Mouse (Mus musculus): Measurements from ENCODE around the gene Tssk6. TPM values are rescaled to one million over a fixed set of nuclear protein-coding genes. Genes with fewer than 3 reads are reported as not detected.
"Not testable (repeated sequence)": the region's sequence is repeated elsewhere in the genome, so short reads cannot be mapped to it uniquely, and the experiment has no call there.

The Tssk6 gene
- total RNA-seq, 2 experiments from 2014 or later, result 0.33 TPM; not detected in 1

GRCm38 (mm10) chr8:69919876-69920662 lies 18.1 kb downstream of the Tssk6 start:
- peak; percentile 58 for DNase-seq

GRCm38 (mm10) chr8:69921141-69921540 lies 19.2 kb downstream of the Tssk6 start:
- DNase-seq, result no peak

GRCm38 (mm10) chr8:69923986-69924385 lies 22.0 kb downstream of the Tssk6 start:
- DNase-seq, result no peak

- no peak for DNase-seq
Measured at GRCm38 (mm10) chr8:69926901-69927300, 24.9 kb downstream of the Tssk6 start.

GRCm38 (mm10) chr8:69933811-69934210 lies 31.8 kb downstream of the Tssk6 start:
- DNase-seq, result no peak

- DNase-seq, result no peak
Measured at GRCm38 (mm10) chr8:69934582-69934981, 32.6 kb downstream of the Tssk6 start.

GRCm38 (mm10) chr8:69935431-69935830 lies 33.4 kb downstream of the Tssk6 start:
- no peak for DNase-seq

- peak; percentile 79 for DNase-seq
Measured at GRCm38 (mm10) chr8:69936050-69936794, 34.2 kb downstream of the Tssk6 start.

- DNase-seq, result no peak
Measured at GRCm38 (mm10) chr8:69937466-69937865, 35.5 kb downstream of the Tssk6 start.

GRCm38 (mm10) chr8:69938245-69938982 lies 36.4 kb downstream of the Tssk6 start:
- no peak for DNase-seq

GRCm38 (mm10) chr8:69939633-69940032 lies 37.6 kb downstream of the Tssk6 start:
- peak; percentile 61 for DNase-seq

- no peak for DNase-seq
Measured at GRCm38 (mm10) chr8:69940386-69940785, 38.4 kb downstream of the Tssk6 start.

GRCm38 (mm10) chr8:69942495-69942894 lies 40.5 kb downstream of the Tssk6 start:
- DNase-seq, result not testable (repeated sequence)

GRCm38 (mm10) chr8:69950300-69950699 lies 48.3 kb downstream of the Tssk6 start:
- no peak for DNase-seq

Other genes with a start within 250 kb of the Tssk6 start
- gene Zfp964, start 247.7 kb upstream of the Tssk6 start, total RNA-seq (2021), result 1 to 10 TPM in 1 of 2 experiments, under 1 TPM in 1; 0.97 to 1.6 TPM
- gene Zfp869, start 191.5 kb upstream of the Tssk6 start, total RNA-seq (2021), result 10 to 100 TPM; 16.2 to 17.3 TPM
- gene Zfp963, start 152.2 kb upstream of the Tssk6 start, total RNA-seq (2021), result 1 to 10 TPM; 2.6 to 2.8 TPM
- 1 to 10 TPM; 1.8 to 1.9 TPM for gene Gm20422, start 127.3 kb upstream of the Tssk6 start, total RNA-seq (2021)
- 10 to 100 TPM; 22.3 to 22.5 TPM for gene Atp13a1, start 111.0 kb upstream of the Tssk6 start, total RNA-seq (2021)
- 10 to 100 TPM; 19.1 to 19.9 TPM for gene Zfp866, start 111.0 kb upstream of the Tssk6 start, total RNA-seq (2021)
- gene Gmip, start 93.5 kb upstream of the Tssk6 start, total RNA-seq (2021), result 1 to 10 TPM; 6.1 to 8.1 TPM
- gene Lpar2, start 79.8 kb upstream of the Tssk6 start, total RNA-seq (2021), result 1 to 10 TPM in 1 of 2 experiments, under 1 TPM in 1; 0.91 to 1.1 TPM
- 1 to 10 TPM; 1.1 to 1.2 TPM for gene Pbx4, start 69.7 kb upstream of the Tssk6 start, total RNA-seq (2021)
- under 1 TPM; 0.50 to 0.74 TPM for gene Cilp2, start 14.5 kb upstream of the Tssk6 start, total RNA-seq (2021)
- 100 to 1,000 TPM; 286 to 326 TPM for gene Ndufa13, start 374 bp downstream of the Tssk6 start, total RNA-seq (2021)
- gene Yjefn3, start 528 bp downstream of the Tssk6 start, total RNA-seq (2021), result 1 to 10 TPM; 6.2 to 8.6 TPM
- 10 to 100 TPM; 75.9 to 79.5 TPM for gene Gatad2a, start 94.2 kb downstream of the Tssk6 start, total RNA-seq (2021)
- gene Mau2, start 140.6 kb downstream of the Tssk6 start, total RNA-seq (2021), result 10 to 100 TPM; 39.5 to 40.8 TPM
- gene Sugp1, start 140.6 kb downstream of the Tssk6 start, total RNA-seq (2021), result 10 to 100 TPM; 23.2 to 23.8 TPM
- gene Tm6sf2, start 170.7 kb downstream of the Tssk6 start, total RNA-seq (2021), result 1 to 10 TPM in 1 of 2 experiments, under 1 TPM in 1; 0.95 to 1.0 TPM
- gene Hapln4, start 181.3 kb downstream of the Tssk6 start, total RNA-seq (2021), result not detected
- 1 to 10 TPM in 1 of 2 experiments, under 1 TPM in 1; 0.81 to 1.2 TPM for gene Ncan, start 218.7 kb downstream of the Tssk6 start, total RNA-seq (2021)
- 10 to 100 TPM; 14.8 to 17.1 TPM for gene Nr2c2ap, start 229.1 kb downstream of the Tssk6 start, total RNA-seq (2021)
- gene Rfxank, start 237.0 kb downstream of the Tssk6 start, total RNA-seq (2021), result 10 to 100 TPM; 25.4 to 25.8 TPM
- 10 to 100 TPM; 28.0 to 29.1 TPM for gene Borcs8, start 237.3 kb downstream of the Tssk6 start, total RNA-seq (2021)
- under 1 TPM; 0.20 to 0.21 TPM for gene Mef2b, start 237.5 kb downstream of the Tssk6 start, total RNA-seq (2021)